Mouse (Mus musculus) MEL (cell line): ENCODE measurements around the gene Eed. TPM values are rescaled to one million over a fixed set of nuclear protein-coding genes. Genes with fewer than 3 reads are reported as not detected.

Experiments
- DNase-seq: peaks from one replicate; pipeline ENCODE4 v3.0.0; 2011; ENCODE audit warnings: low read depth, low spot score
- H3K27ac ChIP-seq: 2 replicates; pipeline ENCODE4 v1.5.1; 2012; ENCODE audit warnings: low read depth, mild to moderate bottlenecking, control low read depth, low read length, moderate library complexity; ENCODE audit not compliant: control insufficient read depth
- H3K27me3 ChIP-seq, 2 experiments: fragments of 150-350 bp in 1 of 2; sonication (generic) in 1 of 2; 2 replicates each; pipeline ENCODE4 v1.6.1; 2012; ENCODE audit warnings: low read length in 2 of 2, mild to moderate bottlenecking in 2 of 2, improper control_type of control experiment in 1 of 2, moderate library complexity in 1 of 2; ENCODE audit not compliant: insufficient read depth in 2 of 2, control insufficient read depth in 1 of 2
- H3K36me3 ChIP-seq, 2 experiments: 2 replicates each; pipeline ENCODE4 v1.6.1; 2012 to 2014; ENCODE audit warnings: low read length in 2 of 2, improper control_type of control experiment in 1 of 2, inconsistent platforms in 1 of 2, mild to moderate bottlenecking in 1 of 2; ENCODE audit not compliant: insufficient read depth in 2 of 2, control insufficient read depth in 1 of 2
- H3K4me1 ChIP-seq, 2 experiments: fragments of 150-350 bp in 1 of 2; sonication (generic) in 1 of 2; 2 replicates each; pipeline ENCODE4 v1.6.1; 2012; ENCODE audit warnings: low read length in 2 of 2, improper control_type of control experiment in 1 of 2, mild to moderate bottlenecking in 1 of 2; ENCODE audit not compliant: insufficient read depth in 2 of 2, control insufficient read depth in 1 of 2
- H3K4me3 ChIP-seq, 2 experiments: fragments of 150-350 bp in 1 of 2; sonication (generic) in 1 of 2; 2 replicates each; pipeline ENCODE4 v1.5.1; 2012; ENCODE audit warnings: low read depth in 2 of 2, low read length in 2 of 2, mild to moderate bottlenecking in 2 of 2, moderate library complexity in 2 of 2, control low read depth in 1 of 2, improper control_type of control experiment in 1 of 2; ENCODE audit not compliant: control insufficient read depth in 1 of 2, insufficient read depth in 1 of 2
- H3K79me2 ChIP-seq: 2 replicates; pipeline ENCODE4 v1.6.1; 2012; ENCODE audit warnings: mild to moderate bottlenecking, low read length, moderate library complexity; ENCODE audit not compliant: control insufficient read depth, poor library complexity, insufficient read depth
- H3K9ac ChIP-seq: 2 replicates; pipeline ENCODE4 v1.6.1; 2012; ENCODE audit warnings: low read depth, mild to moderate bottlenecking, control low read depth, low read length, moderate library complexity; ENCODE audit not compliant: control insufficient read depth, poor library complexity, severe bottlenecking
- H3K9me3 ChIP-seq: fragments of 150-350 bp; sonication (generic); replicated peaks from 2 replicates; pipeline ENCODE4 v1.6.1; 2012; ENCODE audit warnings: mild to moderate bottlenecking, low read length, improper control_type of control experiment, moderate library complexity; ENCODE audit not compliant: insufficient read depth
- CHD2 ChIP-seq: IDR thresholded peaks from 2 replicates; pipeline ENCODE4 v1.6.1; 2011; ENCODE audit warnings: low read length, improper control_type of control experiment
- CTCF ChIP-seq, 3 experiments: IDR thresholded peaks in 2 of 3; conservative IDR thresholded peaks in 1 of 3; 2 replicates each; pipeline ENCODE4 v1.5.1; 2011 to 2012; ENCODE audit warnings: low read length in 3 of 3, low read depth in 2 of 3, mild to moderate bottlenecking in 2 of 3, improper control_type of control experiment in 1 of 3, inconsistent platforms in 1 of 3, mixed read lengths in 1 of 3, moderate library complexity in 1 of 3; ENCODE audit not compliant: control insufficient read depth in 1 of 3, insufficient read depth in 1 of 3, poor library complexity in 1 of 3, severe bottlenecking in 1 of 3
- E2F4 ChIP-seq: IDR thresholded peaks from 2 replicates; pipeline ENCODE4 v1.6.1; 2011; ENCODE audit warnings: low read depth, low read length, improper control_type of control experiment, borderline replicate concordance
- EP300 ChIP-seq, 2 experiments: IDR thresholded peaks; 2 replicates each; pipeline ENCODE4 v1.6.1; 2011; ENCODE audit warnings: improper control_type of control experiment in 2 of 2, low read length in 2 of 2, low read depth in 1 of 2, mild to moderate bottlenecking in 1 of 2
- GABPA ChIP-seq: IDR thresholded peaks from 2 replicates; pipeline ENCODE4 v1.6.1; 2012; ENCODE audit warnings: low read depth, mild to moderate bottlenecking, inconsistent platforms, low read length, improper control_type of control experiment, moderate library complexity
- GATA1 ChIP-seq: IDR thresholded peaks from 2 replicates; pipeline ENCODE4 v1.6.1; 2011; ENCODE audit warnings: low read depth, low read length, improper control_type of control experiment
- HCFC1 ChIP-seq: IDR thresholded peaks from 2 replicates; pipeline ENCODE4 v1.6.1; 2012; ENCODE audit warnings: low read depth, mild to moderate bottlenecking, inconsistent platforms, low read length, improper control_type of control experiment, moderate library complexity
- KAT2A ChIP-seq: conservative IDR thresholded peaks from 2 replicates; pipeline ENCODE4 v1.6.1; 2012; ENCODE audit warnings: low read depth, low read length, improper control_type of control experiment, inconsistent platforms
- MYB ChIP-seq: IDR thresholded peaks from 2 replicates; pipeline ENCODE4 v1.6.1; 2011; ENCODE audit warnings: mild to moderate bottlenecking, low read depth, low read length, improper control_type of control experiment
- POLR2AphosphoS5 ChIP-seq: IDR thresholded peaks from 2 replicates; pipeline ENCODE4 v1.6.1; 2012; ENCODE audit warnings: low read depth, borderline replicate concordance, mild to moderate bottlenecking, inconsistent platforms, low read length, moderate library complexity, mixed read lengths
- RAD21 ChIP-seq: IDR thresholded peaks from 2 replicates; pipeline ENCODE4 v1.6.1; 2011; ENCODE audit warnings: mild to moderate bottlenecking, low read depth, low read length, improper control_type of control experiment
- RCOR1 ChIP-seq: IDR thresholded peaks from 2 replicates; pipeline ENCODE4 v1.6.1; 2012; ENCODE audit warnings: low read depth, mild to moderate bottlenecking, inconsistent platforms, low read length, improper control_type of control experiment
- SMC3 ChIP-seq: IDR thresholded peaks from 2 replicates; pipeline ENCODE4 v1.6.1; 2011; ENCODE audit warnings: low read depth, low read length, improper control_type of control experiment
- UBTF ChIP-seq: IDR thresholded peaks from 2 replicates; pipeline ENCODE4 v1.6.1; 2012; ENCODE audit warnings: low read depth, mild to moderate bottlenecking, inconsistent platforms, low read length, improper control_type of control experiment, moderate library complexity, borderline replicate concordance; ENCODE audit not compliant: insufficient read depth
- USF1 ChIP-seq: IDR thresholded peaks from 2 replicates; pipeline ENCODE4 v1.6.1; 2014; ENCODE audit warnings: low read depth, mild to moderate bottlenecking, inconsistent platforms, low read length, improper control_type of control experiment, moderate library complexity
- USF2 ChIP-seq, 2 experiments: IDR thresholded peaks; 2 replicates each; pipeline ENCODE4 v1.6.1; 2011 to 2012; ENCODE audit warnings: improper control_type of control experiment in 2 of 2, low read length in 2 of 2, borderline replicate concordance in 1 of 2, inconsistent platforms in 1 of 2, low read depth in 1 of 2, mild to moderate bottlenecking in 1 of 2; ENCODE audit not compliant: insufficient read depth in 1 of 2
- ZC3H11A ChIP-seq: IDR thresholded peaks from 2 replicates; pipeline ENCODE4 v1.6.1; 2012; ENCODE audit warnings: low read depth, mild to moderate bottlenecking, inconsistent platforms, low read length, improper control_type of control experiment
- ZKSCAN1 ChIP-seq: IDR thresholded peaks from 2 replicates; pipeline ENCODE4 v1.6.1; 2012; ENCODE audit warnings: low read depth, mild to moderate bottlenecking, inconsistent platforms, low read length, improper control_type of control experiment, moderate library complexity
- ZNF384 ChIP-seq: IDR thresholded peaks from 2 replicates; pipeline ENCODE4 v1.6.1; 2012; ENCODE audit warnings: low read depth, mild to moderate bottlenecking, inconsistent platforms, low read length, improper control_type of control experiment
- polyA plus RNA-seq, 2 experiments: library from polyadenylated mRNA; stranded (reverse) in 1 of 2; unstranded in 1 of 2; fragments of >175 nt in 1 of 2; fragments of >200 nt in 1 of 2; gene quantifications; 2 replicates each; pipeline versions ENCODE4 v1.2.1 to v1.2.4; 2012; ENCODE audit warnings: low replicate concordance in 2 of 2, low read depth in 1 of 2; ENCODE audit not compliant: insufficient read length in 2 of 2, insufficient read depth in 1 of 2, missing spikeins in 1 of 2
- total RNA-seq: library from RNA; depleted of rRNA; stranded (reverse); fragments of 300-350 nt; gene quantifications from 2 replicates; pipeline ENCODE4 v1.2.3, GENCODE M21; 2012

The Eed gene
- total and polyA plus RNA-seq, 3 experiments = 94.3 to 668 (median 166) TPM

GRCm38 (mm10) chr7:90016930-90017588 is 36.3 kb upstream of the Eed start:
- Histone ChIP-seq H3K4me1 (no peaks in the 10 kb centered on the region), H3K9me3 (no peaks in the 10 kb centered on the region), H3K4me3 (no peak overlapping the region), H3K27ac (no peak overlapping the region), H3K79me2 (no peaks in the 10 kb centered on the region), H3K36me3 (no peaks in the 10 kb centered on the region), H3K27me3 (no peaks in the 10 kb centered on the region; a peak in 1 of 4 replicates), H3K9ac (no peak overlapping the region)
- TF ChIP-seq RCOR1 = no peak
- no peak for TF ChIP-seq ZC3H11A
- no peak for TF ChIP-seq ZNF384
- no peak for TF ChIP-seq CHD2
- no peak for TF ChIP-seq KAT2A
- no peak for TF ChIP-seq E2F4
- TF ChIP-seq UBTF = no peak
- no peak for DNase-seq

- Histone ChIP-seq H3K9me3 (no peaks in the 10 kb centered on the region), H3K79me2 (no peaks in the 10 kb centered on the region), H3K36me3 (no peaks in the 10 kb centered on the region), H3K4me1 (no peaks in the 10 kb centered on the region), H3K27ac (no peak overlapping the region), H3K9ac (no peak overlapping the region), H3K27me3 (no peaks in the 10 kb centered on the region; a peak in 1 of 4 replicates), H3K4me3 (no peak overlapping the region)
- TF ChIP-seq GATA1 (no peak), CTCF (IDR thresholded peaks at IDR 0.05 in 2 of 3, conservative IDR thresholded peaks at IDR 0.05 in 1 of 3; ENCODE audit: control insufficient read depth in 1 of 3, insufficient read depth in 1 of 3, low read depth in 2 of 3, low read length in 3 of 3, poor library complexity in 1 of 3, severe bottlenecking in 1 of 3) (peak in 1 of 3 experiments; percentile 55; a peak in 2 of 6 replicates), ZC3H11A (peak; percentile 66), SMC3 (peak; percentile 65), RAD21 (peak; percentile 71)
- DNase-seq = peak; percentile 32
These were observed 35.7 kb upstream of the Eed start for GRCm38 (mm10) chr7:90016459-90016858.

- TF ChIP-seq USF2 (IDR thresholded peaks at IDR 0.05; ENCODE audit: borderline replicate concordance in 1 of 2, insufficient read depth in 1 of 2, low read depth in 1 of 2, low read length in 2 of 2) (no peak), GABPA (no peak), POLR2AphosphoS5 (no peak), HCFC1 (no peak), USF1 (no peak), GATA1 (no peak), EP300 (IDR thresholded peaks at IDR 0.05; ENCODE audit: low read depth in 1 of 2, low read length in 2 of 2) (no peak), ZKSCAN1 (no peak), MYB (no peak)
- no peak for DNase-seq
- Histone ChIP-seq H3K27ac (no peak overlapping the region), H3K4me1 (no peaks in the 10 kb centered on the region), H3K4me3 (no peak overlapping the region), H3K9me3 (no peaks in the 10 kb centered on the region), H3K9ac (no peak overlapping the region), H3K36me3 (no peaks in the 10 kb centered on the region), H3K27me3 (no peaks in the 10 kb centered on the region; a peak in 3 of 4 replicates), H3K79me2 (no peaks in the 10 kb centered on the region)
These were observed 26.2 kb upstream of the Eed start for GRCm38 (mm10) chr7:90006667-90007653.
